In the genomic region with DNA sequence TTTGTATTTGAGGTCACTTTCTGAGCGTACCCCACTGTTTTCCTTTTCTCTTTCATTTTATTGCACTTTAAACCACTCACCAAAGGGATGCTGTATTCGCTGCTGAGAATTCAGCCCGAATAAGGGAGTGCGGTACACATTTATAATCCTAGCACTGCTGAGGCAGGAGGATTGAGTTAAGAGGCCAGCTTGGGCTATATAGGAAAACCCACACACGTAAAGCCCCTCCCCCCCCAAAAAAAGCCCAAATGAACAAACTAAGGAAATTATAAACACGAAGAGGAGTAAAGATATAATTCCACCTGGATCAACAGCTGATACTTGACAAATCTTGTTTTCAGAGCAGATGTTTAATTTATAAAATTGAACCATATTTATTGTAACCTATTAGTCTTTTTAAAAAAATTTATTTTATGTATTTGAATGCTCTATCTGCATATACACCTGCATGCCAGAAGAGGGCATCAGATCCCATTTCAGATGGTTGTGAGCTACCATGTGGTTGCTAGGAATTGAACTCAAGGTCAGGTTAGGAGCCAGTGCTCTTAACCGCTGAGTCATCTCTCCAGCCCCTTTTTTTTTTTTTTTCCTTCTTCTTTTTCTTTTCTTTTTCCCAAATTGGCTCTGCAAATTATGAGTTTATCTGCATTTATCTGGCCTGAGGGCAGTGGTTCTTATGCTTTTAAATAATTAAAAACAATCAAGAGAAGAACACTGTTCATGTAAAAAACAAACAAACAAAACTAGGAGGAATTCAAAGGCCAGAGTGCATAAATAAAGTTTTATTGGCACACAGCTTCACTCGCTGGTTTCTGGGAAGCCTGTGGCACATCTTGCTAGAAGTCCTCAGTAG, we compare ENCODE assay signal across 9 mouse cellular contexts. TPM values are rescaled to one million over a fixed set of nuclear protein-coding genes. Genes with fewer than 3 reads are reported as not detected.
DNase-seq lines count a peak whose midpoint lies in the region; ATAC-seq lines count a peak whose summit lies in the region.
"Had no signal": no experiment of that assay in that cellular context is flagged by ENCODE, and none has a peak within 500 bp of the region (broad histone marks: within the 10 kb centered on the region; RNA-seq: fewer than 3 reads in every experiment).

No protein-coding gene starts in this region.

- WGBS in forebrain, embryonic 11.5 days = 56% methylated on average over 8 of the region's 8 CpGs
- 61% methylated on average over 8 of the region's 8 CpGs for WGBS in forebrain, embryonic 15.5 days
- whole genome bisulfite sequencing in lung, embryonic 16.5 days = 58% methylated on average over 8 of the region's 8 CpGs
- WGBS in intestine, embryonic 16.5 days = 59% methylated on average over 8 of the region's 8 CpGs
- 46% methylated on average over 8 of the region's 8 CpGs for WGBS in neural tube, embryonic 15.5 days

- no peaks in the 10 kb centered on the region for H3K27me3 ChIP-seq in forebrain, embryonic 11.5 days (ENCODE audit: control insufficient read depth, insufficient read depth, low read length)
- peaks cover 12% of the 10 kb centered on the region for H3K27me3 ChIP-seq in forebrain, embryonic 15.5 days
- no peaks in the 10 kb centered on the region for H3K27me3 ChIP-seq in lung, embryonic 16.5 days (ENCODE audit: control insufficient read depth, insufficient read depth, low read depth, low read length)
- no peaks in the 10 kb centered on the region for H3K27me3 ChIP-seq in intestine, embryonic 16.5 days (replicated peaks; ENCODE audit: control insufficient read depth, insufficient read depth, low read length)
- H3K27me3 ChIP-seq in neural tube, embryonic 15.5 days (replicated peaks) = peaks cover 26% of the 10 kb centered on the region

- no peaks in the 10 kb centered on the region for H3K9me3 ChIP-seq in forebrain, embryonic 11.5 days (ENCODE audit: control insufficient read depth, low read length)
- H3K9me3 ChIP-seq in forebrain, embryonic 15.5 days = no peaks in the 10 kb centered on the region
- no peaks in the 10 kb centered on the region for H3K9me3 ChIP-seq in lung, embryonic 16.5 days (ENCODE audit: control insufficient read depth, low read length)
- no peaks in the 10 kb centered on the region for H3K9me3 ChIP-seq in intestine, embryonic 16.5 days (ENCODE audit: control insufficient read depth, low read length)
- no peaks in the 10 kb centered on the region for H3K9me3 ChIP-seq in neural tube, embryonic 15.5 days (replicated peaks)

- no peak overlapping the region for H3K27ac ChIP-seq in forebrain, embryonic 11.5 days (ENCODE audit: low read depth, low read length)
- H3K27ac ChIP-seq in forebrain, embryonic 15.5 days (replicated peaks) = no peak overlapping the region
- no peak overlapping the region for H3K27ac ChIP-seq in lung, embryonic 16.5 days (ENCODE audit: low read length)
- no peak overlapping the region for H3K27ac ChIP-seq in intestine, embryonic 16.5 days (ENCODE audit: low read length)
- no peak overlapping the region for H3K27ac ChIP-seq in neural tube, embryonic 15.5 days (replicated peaks)

- H3K36me3 ChIP-seq in forebrain, embryonic 11.5 days (ENCODE audit: control insufficient read depth, insufficient read depth, low read length) = no peaks in the 10 kb centered on the region
- no peaks in the 10 kb centered on the region for H3K36me3 ChIP-seq in forebrain, embryonic 15.5 days
- no peaks in the 10 kb centered on the region for H3K36me3 ChIP-seq in lung, embryonic 16.5 days (ENCODE audit: control insufficient read depth, insufficient read depth, low read length)
- H3K36me3 ChIP-seq in intestine, embryonic 16.5 days (ENCODE audit: control insufficient read depth, insufficient read depth, low read length) = no peaks in the 10 kb centered on the region
- H3K36me3 ChIP-seq in neural tube, embryonic 15.5 days = no peaks in the 10 kb centered on the region

- no peak overlapping the region for H3K9ac ChIP-seq in forebrain, embryonic 11.5 days (ENCODE audit: low read length)
- no peak overlapping the region for H3K9ac ChIP-seq in forebrain, embryonic 15.5 days (replicated peaks)
- H3K9ac ChIP-seq in lung, embryonic 16.5 days (ENCODE audit: low read length) = peak overlapping the region; percentile 68
- H3K9ac ChIP-seq in intestine, embryonic 16.5 days (ENCODE audit: low read depth, low read length) = peak overlapping the region; percentile 71; the same call in 1 of the 2 replicates
- no peak overlapping the region for H3K9ac ChIP-seq in neural tube, embryonic 15.5 days (replicated peaks)

- H3K4me3 ChIP-seq in forebrain, embryonic 11.5 days (ENCODE audit: low read depth, low read length) = no peak overlapping the region
- no peak overlapping the region for H3K4me3 ChIP-seq in forebrain, embryonic 15.5 days
- peak overlapping the region; percentile 60 for H3K4me3 ChIP-seq in lung, embryonic 16.5 days (ENCODE audit: low read length)
- H3K4me3 ChIP-seq in intestine, embryonic 16.5 days (ENCODE audit: low read length) = peak overlapping the region; percentile 65; the same call in 1 of the 2 replicates
- no peak overlapping the region for H3K4me3 ChIP-seq in neural tube, embryonic 15.5 days (replicated peaks)

- H3K4me2 ChIP-seq in forebrain, embryonic 11.5 days (ENCODE audit: low read depth, low read length, severe bottlenecking) = peak overlapping the region; percentile 59; the same call in 1 of the 2 replicates
- H3K4me2 ChIP-seq in forebrain, embryonic 15.5 days (replicated peaks) = no peak overlapping the region
- peak overlapping the region; percentile 78 for H3K4me2 ChIP-seq in lung, embryonic 16.5 days (ENCODE audit: low read depth, low read length)
- peak overlapping the region; percentile 93 for H3K4me2 ChIP-seq in intestine, embryonic 16.5 days (ENCODE audit: low read depth, low read length)
- H3K4me2 ChIP-seq in neural tube, embryonic 15.5 days = peak overlapping the region; percentile 60; the same call in 1 of the 2 replicates

- no peaks in the 10 kb centered on the region for H3K4me1 ChIP-seq in forebrain, embryonic 11.5 days (replicated peaks; ENCODE audit: control insufficient read depth, insufficient read depth, low read length)
- peaks cover 15% of the 10 kb centered on the region for H3K4me1 ChIP-seq in forebrain, embryonic 15.5 days
- peaks cover 4% of the 10 kb centered on the region for H3K4me1 ChIP-seq in lung, embryonic 16.5 days (replicated peaks; ENCODE audit: control insufficient read depth, insufficient read depth, low read length)
- H3K4me1 ChIP-seq in intestine, embryonic 16.5 days (ENCODE audit: control insufficient read depth, insufficient read depth, low read length) = peaks cover 4% of the 10 kb centered on the region
- H3K4me1 ChIP-seq in neural tube, embryonic 15.5 days = peaks cover 19% of the 10 kb centered on the region

- ATAC-seq in forebrain, embryonic 11.5 days (replicated peaks; ENCODE audit: low FRiP score) = no peak
- no peak for ATAC-seq in forebrain, embryonic 15.5 days (replicated peaks)
- no peak for ATAC-seq in lung, embryonic 16.5 days (ENCODE audit: low read depth)
- ATAC-seq in intestine, embryonic 16.5 days = no peak
- no peak for ATAC-seq in neural tube, embryonic 15.5 days (ENCODE audit: low FRiP score)
- ATAC-seq in CD4-positive, CD25-positive, alpha-beta regulatory T cell, adult 4 months = no peak

- no peak for DNase-seq in forebrain, embryonic 11.5 days (ENCODE audit: low spot score)
- no peak for DNase-seq in lung, adult 18-20 months
- no peak for DNase-seq in yolk sac, embryonic 10.5 days (ENCODE audit: low spot score)
- DNase-seq: layer of hippocampus, postnatal 36 days had no signal

RNA-seq across cellular contexts. Expression of gene Acacb, which starts 30.4 kb away (rescaled TPM):
- polyA plus RNA-seq in forebrain, embryonic 11.5 days (2014; fragmentation: Nextera tagmentation; extraction: Ambion mirVana) = 1.3 and 1.9 TPM in 2 replicates
- polyA plus RNA-seq in forebrain, embryonic 15.5 days (2015; fragmentation: Nextera tagmentation; extraction: Ambion mirVana) = 1.6 and 3.0 TPM in 2 replicates
- 2.0 and 2.3 TPM in 2 replicates for polyA plus RNA-seq in lung, embryonic 16.5 days (2015; fragmentation: Nextera tagmentation; extraction: Ambion mirVana)
- 1.1 and 1.4 TPM in 2 replicates for polyA plus RNA-seq in intestine, embryonic 16.5 days (2015; fragmentation: Nextera tagmentation; extraction: Ambion mirVana)
- 4.7 and 5.0 TPM in 2 replicates for polyA plus RNA-seq in neural tube, embryonic 15.5 days (2015; fragmentation: Nextera tagmentation; extraction: Ambion mirVana)
- polyA plus RNA-seq in CD4-positive, CD25-positive, alpha-beta regulatory T cell, adult 4 months (2017; shearing (Covaris generic)) = under 1 TPM; 0.24 to 0.62 TPM

RNA-seq across cellular contexts. Expression of gene Ung, which starts 46.6 kb away (rescaled TPM):
- 49.4 and 50.6 TPM in 2 replicates for polyA plus RNA-seq in forebrain, embryonic 11.5 days (2014; fragmentation: Nextera tagmentation; extraction: Ambion mirVana)
- polyA plus RNA-seq in forebrain, embryonic 15.5 days (2015; fragmentation: Nextera tagmentation; extraction: Ambion mirVana) = 22.7 and 25.8 TPM in 2 replicates
- 33.8 and 38.6 TPM in 2 replicates for polyA plus RNA-seq in lung, embryonic 16.5 days (2015; fragmentation: Nextera tagmentation; extraction: Ambion mirVana)
- 32.2 and 35.5 TPM in 2 replicates for polyA plus RNA-seq in intestine, embryonic 16.5 days (2015; fragmentation: Nextera tagmentation; extraction: Ambion mirVana)
- 9.2 and 20.7 TPM in 2 replicates for polyA plus RNA-seq in neural tube, embryonic 15.5 days (2015; fragmentation: Nextera tagmentation; extraction: Ambion mirVana)
- polyA plus RNA-seq in CD4-positive, CD25-positive, alpha-beta regulatory T cell, adult 4 months (2017; shearing (Covaris generic)) = 1 to 10 TPM; 3.7 to 9.2 TPM

RNA-seq across cellular contexts. Expression of gene Alkbh2, which starts 48.8 kb away (rescaled TPM):
- 12.6 and 12.9 TPM in 2 replicates for polyA plus RNA-seq in forebrain, embryonic 11.5 days (2014; fragmentation: Nextera tagmentation; extraction: Ambion mirVana)
- 6.2 and 7.3 TPM in 2 replicates for polyA plus RNA-seq in forebrain, embryonic 15.5 days (2015; fragmentation: Nextera tagmentation; extraction: Ambion mirVana)
- polyA plus RNA-seq in lung, embryonic 16.5 days (2015; fragmentation: Nextera tagmentation; extraction: Ambion mirVana) = 6.3 and 8.0 TPM in 2 replicates
- polyA plus RNA-seq in intestine, embryonic 16.5 days (2015; fragmentation: Nextera tagmentation; extraction: Ambion mirVana) = 7.6 and 10.1 TPM in 2 replicates
- polyA plus RNA-seq in neural tube, embryonic 15.5 days (2015; fragmentation: Nextera tagmentation; extraction: Ambion mirVana) = 6.2 and 7.8 TPM in 2 replicates
- 1 to 10 TPM; 3.8 to 6.6 TPM for polyA plus RNA-seq in CD4-positive, CD25-positive, alpha-beta regulatory T cell, adult 4 months (2017; shearing (Covaris generic))

Comparison
In these comparisons a context has a peak if more than half of its experiments do, and no peak if none do; other contexts are left out.
1. H3K4me3 ChIP-seq: peak in lung, embryonic 16.5 days (single experiment) and intestine, embryonic 16.5 days (single experiment); none in forebrain, embryonic 11.5 days (single experiment), forebrain, embryonic 15.5 days (single experiment) and neural tube, embryonic 15.5 days (single experiment).
2. H3K9ac ChIP-seq: peak in lung, embryonic 16.5 days (single experiment) and intestine, embryonic 16.5 days (single experiment); none in forebrain, embryonic 11.5 days (single experiment), forebrain, embryonic 15.5 days (single experiment) and neural tube, embryonic 15.5 days (single experiment).